Mouse (Mus musculus): ENCODE results near the gene Nrxn3. TPM values are rescaled to one million over a fixed set of nuclear protein-coding genes. Genes with fewer than 3 reads are reported as not detected.
A peak's percentile ranks its signal among the peaks of the same experiment; 100 is the strongest.

Nrxn3 gene
- total RNA-seq, 2 experiments from 2014 or later: 0.05 TPM; not detected in 1

DNA sequence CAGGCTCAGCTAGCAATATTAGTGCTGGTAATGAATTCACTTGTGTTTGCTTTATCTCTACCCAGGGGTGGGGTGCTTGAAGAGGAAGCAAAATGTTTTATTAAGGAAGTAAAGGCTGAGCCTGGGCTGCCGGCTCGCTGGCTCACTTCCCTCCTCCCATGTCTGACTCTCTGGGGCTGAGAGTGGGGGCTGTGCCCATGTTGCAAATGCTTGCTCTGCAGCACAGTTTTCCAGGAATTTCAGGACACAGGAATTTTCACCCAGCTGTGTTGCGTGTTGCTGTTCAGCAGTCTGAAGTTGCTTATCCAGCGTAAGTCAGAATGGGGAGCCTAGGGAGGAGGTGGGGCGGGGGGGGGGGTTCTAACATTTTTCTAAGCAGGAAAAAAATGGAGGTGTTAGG is 89.5 kb downstream of the Nrxn3 start:
- DNase-seq: no peak

DNA sequence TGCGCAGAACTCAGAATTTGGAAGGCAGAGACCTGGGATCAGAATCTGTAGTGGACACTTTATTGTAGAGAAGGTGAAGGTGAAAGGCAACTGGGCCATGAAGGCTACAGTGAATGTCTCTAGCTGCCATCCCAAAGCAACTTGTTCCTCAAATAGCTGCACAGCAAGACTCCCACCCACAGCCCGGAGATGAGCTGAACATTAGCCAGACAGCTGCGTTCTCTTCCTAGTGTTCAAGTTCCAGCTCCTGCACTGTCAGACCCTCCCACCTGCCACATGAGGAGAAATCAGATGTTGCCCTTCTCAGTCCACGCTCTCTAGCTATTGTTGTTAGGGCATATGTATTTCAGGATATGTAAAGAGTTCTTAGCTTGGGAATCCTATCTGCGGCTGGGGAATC is 94.2 kb downstream of the Nrxn3 start:
- no peak for DNase-seq

DNA sequence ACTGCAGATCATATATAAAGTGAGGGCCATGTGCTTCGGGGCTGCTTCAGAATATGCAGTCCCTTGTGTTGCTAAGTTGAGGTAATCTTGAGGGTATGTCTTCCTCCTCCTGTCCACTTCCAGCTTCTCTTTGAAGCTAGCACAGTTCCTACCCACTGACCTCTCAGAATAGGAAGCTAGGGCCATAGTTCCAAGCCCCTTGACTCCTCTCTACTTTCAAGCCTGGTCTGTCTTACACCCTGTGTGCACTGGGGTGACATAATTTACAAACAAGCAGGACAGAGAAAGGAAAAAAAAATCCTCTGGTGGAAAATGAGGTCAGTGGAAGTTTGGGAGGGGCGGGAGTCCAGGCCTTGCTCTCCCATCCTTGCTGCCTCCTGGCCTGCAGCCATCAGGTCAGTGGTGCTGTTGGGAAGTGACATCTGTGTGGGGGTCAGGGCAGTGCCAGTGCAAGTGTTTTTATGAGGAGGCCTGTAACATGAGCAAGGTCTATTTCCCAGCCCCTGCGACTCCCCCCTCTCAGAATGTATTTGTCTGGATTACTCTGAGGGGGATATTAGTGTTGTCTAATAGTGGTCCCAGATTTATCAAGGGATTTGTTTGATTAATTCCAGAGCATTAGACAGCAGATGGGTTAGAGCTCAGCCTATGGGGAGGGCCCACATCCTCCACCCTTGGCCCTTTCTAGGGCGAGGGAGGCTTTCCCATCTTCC is 96.1 kb downstream of the Nrxn3 start:
- DNase-seq: peak; percentile 18

DNA sequence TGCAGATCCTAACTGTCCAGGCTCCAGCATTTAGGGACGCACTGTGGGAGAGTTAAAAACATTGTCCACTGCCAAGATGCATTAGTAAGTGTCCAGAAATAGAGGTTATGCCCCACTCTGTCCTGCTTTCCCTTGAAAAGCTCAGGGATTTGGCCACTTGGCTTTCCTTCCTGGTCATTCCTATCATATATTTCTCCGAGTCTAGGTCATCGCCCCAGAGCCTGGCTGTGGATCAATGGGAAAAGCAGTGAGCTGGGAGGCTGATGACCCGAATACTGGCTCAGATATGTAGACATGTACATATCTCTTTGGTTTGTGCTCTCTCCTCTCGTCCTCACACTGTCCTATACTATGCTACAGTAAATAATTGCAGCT is 96.6 kb downstream of the Nrxn3 start:
- no peak for DNase-seq

DNA sequence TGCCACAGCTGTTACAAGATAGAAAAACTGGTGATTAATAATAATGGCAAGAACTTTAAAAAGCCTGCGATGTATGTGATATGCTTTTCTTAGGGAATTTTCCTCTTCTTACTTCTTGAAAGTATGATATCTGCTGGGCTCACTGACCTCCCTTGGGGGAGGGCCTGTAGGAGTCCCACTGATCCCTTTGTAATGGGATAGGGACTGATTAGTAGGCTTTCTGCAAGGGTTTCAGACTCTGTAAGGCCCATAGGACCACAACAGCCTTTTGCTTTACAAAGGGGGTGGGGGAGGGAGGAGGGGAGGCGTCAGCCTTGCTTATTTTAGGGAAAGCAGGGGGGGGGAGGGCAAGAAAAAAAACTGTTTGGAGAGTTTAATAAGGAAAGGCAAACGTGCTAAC is 97.5 kb downstream of the Nrxn3 start:
- DNase-seq: no peak

DNA sequence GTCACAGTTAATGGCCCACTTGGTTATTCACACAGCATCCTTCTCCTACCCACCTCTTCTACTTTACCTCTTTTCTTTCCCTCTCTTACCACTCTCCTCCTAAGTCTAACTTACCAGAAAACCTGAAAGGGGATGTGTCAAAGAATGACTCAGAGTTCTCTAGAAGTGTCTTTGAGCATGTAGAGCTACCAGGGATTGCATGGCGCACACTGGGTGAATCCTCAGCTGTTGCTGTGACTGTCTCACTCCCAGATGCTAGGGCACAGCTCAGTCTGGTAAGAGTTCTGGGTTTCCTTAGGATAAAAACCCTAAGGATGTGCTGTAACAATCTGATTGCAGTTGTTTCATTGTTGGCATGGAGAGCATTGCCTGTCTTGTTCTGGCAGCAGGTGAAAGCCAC is 108.2 kb downstream of the Nrxn3 start:
- DNase-seq: no peak

GRCm38 (mm10) chr12:88835821-88836220 is 113.1 kb downstream of the Nrxn3 start:
- DNase-seq: no peak

DNA sequence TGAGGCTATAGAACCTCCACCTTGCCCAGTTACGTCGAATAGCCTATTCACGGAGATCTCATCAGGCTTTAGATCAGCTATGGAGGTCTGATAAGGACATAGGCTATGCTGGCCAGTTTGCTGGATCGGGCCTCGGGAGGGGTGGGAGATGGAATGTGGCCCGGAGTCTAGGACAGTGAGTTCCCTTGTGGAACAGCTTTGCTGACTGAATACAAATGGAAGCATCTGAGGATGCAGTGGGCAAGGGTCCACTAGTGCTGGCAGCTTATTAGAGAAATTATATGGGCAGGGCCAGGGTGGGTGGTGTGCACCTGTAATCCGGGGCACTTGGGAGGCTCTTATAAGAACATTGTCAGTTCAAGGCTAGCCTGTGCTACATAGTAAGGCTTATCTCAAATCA is 117.0 kb downstream of the Nrxn3 start:
- no peak for DNase-seq

DNA sequence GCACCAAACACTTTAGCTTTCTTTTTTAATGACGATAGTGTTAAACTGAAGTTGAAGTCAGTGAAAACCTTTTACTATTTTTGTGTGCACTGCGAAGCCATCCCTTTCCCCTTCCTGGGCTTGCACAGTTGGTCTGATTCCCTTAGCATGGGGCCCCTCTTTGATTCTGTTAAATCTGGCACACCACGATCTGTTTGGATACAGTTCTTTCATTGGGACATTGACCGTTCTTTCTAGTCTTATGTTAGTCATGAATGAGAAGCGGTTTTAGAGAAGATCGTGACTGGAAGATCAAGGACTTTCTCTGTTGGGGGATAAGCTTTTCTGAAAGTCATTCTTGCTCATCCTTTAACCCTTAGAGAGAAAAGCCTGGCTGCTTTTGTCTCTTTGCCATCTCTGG is 118.7 kb downstream of the Nrxn3 start:
- DNase-seq: no peak

GRCm38 (mm10) chr12:88850400-88851179 is 127.9 kb downstream of the Nrxn3 start:
- no peak for DNase-seq

DNA sequence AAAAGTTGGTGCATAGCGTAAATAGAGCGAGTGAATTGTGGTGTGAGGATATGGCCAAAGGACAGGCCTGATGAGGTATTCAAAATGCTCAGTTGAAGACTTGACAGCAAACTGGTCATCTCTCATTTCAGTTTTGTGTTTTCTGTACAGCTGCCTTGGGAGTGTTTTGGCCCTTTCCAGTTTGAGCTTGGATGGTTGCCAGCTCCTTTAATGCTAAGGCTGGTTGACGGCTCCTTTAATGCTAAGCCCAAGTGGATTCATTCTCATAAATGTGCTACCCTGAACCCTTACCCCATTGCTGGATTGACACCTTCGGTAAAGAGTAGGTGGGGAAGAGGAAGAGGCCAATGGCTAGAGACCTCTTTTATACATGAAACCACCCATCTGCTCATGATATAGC is 131.4 kb downstream of the Nrxn3 start:
- DNase-seq: no peak

GRCm38 (mm10) chr12:88857701-88858100 is 135.0 kb downstream of the Nrxn3 start:
- DNase-seq: no peak

GRCm38 (mm10) chr12:88859456-88860345 is 137.0 kb downstream of the Nrxn3 start:
- DNase-seq: no peak

- no peak for DNase-seq
Measured at GRCm38 (mm10) chr12:88860397-88860796, 137.7 kb downstream of the Nrxn3 start.

DNA sequence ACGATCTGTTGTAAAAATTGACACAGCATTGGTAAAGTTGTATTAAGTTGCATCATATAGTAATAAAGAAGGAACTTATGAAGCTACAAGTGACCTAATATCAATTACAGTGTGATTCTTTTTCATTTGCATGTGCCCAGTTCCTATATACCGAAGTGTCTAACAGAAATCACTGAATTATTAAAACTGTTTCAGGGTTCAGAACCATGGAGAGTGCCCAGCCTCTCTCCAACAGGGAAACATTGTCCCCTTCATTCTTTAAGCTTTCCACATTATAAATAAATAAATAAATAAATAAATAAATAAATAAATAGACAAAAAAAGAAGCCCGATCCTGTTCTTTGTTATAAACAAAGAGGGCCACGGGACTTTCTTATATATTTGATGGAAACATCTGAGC is 140.4 kb downstream of the Nrxn3 start:
- DNase-seq: no peak

- DNase-seq: no peak
Measured at GRCm38 (mm10) chr12:88868288-88868687, 145.6 kb downstream of the Nrxn3 start.

GRCm38 (mm10) chr12:88897331-88897730 is 174.7 kb downstream of the Nrxn3 start:
- DNase-seq: no peak

DNA sequence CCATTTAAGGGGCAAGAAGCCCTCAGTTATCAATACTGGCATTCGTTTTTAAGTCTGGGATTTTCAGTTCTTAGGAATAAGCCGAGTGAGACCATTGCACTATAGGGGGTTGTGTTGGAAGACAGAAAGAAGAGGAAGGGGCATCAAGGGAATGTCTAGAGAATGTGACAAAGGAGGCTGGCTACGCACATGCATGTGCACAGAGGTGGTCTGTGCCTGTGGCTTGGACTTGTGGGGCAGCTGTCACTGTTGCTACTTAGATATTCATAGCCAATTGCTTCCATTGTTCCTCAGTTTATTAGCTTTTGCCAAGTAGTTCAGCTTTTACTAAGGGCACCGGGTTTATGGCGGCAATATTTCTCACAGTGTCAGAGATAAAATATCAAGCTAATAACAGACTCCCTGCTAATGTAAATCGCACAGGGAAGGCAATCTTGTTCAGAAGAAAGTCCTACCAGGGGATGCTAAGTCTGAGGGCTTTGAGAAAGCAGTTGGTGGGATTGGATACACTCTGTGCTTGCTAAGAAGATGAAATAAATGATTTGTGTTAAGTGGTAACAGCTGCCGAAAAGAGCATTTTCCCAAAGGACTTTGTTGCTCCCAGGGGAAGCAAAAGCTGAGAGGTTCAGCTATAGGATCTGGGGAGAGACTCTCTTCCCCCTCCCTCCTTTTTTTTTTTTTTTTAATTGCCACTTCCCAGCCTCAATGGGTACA is 177.5 kb downstream of the Nrxn3 start:
- DNase-seq: no peak

DNA sequence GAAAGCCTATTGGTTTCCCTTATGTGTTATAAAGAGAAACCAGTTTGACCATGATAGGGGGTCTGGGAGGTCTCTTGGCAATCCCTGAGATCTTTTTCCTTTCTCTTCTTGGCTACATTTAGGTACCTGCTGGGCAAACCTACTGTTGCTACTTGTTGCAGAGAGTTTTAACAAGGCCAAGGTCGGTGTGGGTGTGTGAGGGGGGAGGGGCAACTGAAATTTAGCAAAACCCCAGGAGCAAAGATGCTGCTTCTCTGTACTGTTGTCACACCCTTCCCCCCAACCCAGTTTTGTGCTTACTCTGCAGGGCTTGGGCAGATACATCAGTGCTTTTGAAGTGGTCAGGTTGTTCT is 178.0 kb downstream of the Nrxn3 start:
- DNase-seq: no peak

GRCm38 (mm10) chr12:88910761-88911160 is 188.1 kb downstream of the Nrxn3 start:
- no peak for DNase-seq

- no peak for DNase-seq
Measured at GRCm38 (mm10) chr12:88916752-88917151, 194.1 kb downstream of the Nrxn3 start.

GRCm38 (mm10) chr12:88924896-88925295 is 202.2 kb downstream of the Nrxn3 start:
- DNase-seq: no peak
